Mouse (Mus musculus): ENCODE data around the gene Vwa5b1.

DNA sequence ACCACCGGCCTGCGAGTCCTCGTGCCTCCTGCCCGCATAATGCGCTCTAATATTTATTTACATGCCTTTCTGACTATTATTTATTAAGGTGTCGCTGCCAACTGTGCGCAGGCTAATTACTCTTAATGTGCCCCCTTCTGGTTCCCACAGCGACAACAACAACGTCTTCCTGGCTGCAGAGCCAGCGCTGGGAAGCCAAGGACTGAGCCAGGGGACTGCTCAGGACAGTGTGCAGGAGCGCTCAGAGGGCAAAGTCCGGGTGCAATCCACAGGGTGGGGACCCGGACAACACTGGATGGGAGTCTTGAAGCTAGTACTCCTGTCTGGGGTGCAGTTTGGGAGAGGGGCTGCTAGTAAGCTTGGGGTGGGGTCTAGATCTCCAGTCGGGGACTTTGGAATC, 80.8 kb downstream of the Vwa5b1 start:
- TF ChIP-seq POU5F1 (IDR thresholded peaks at IDR 0.05; ENCODE audit: borderline replicate concordance, low read length), result no peak
- no peak for TF ChIP-seq CTCF (conservative IDR thresholded peaks at IDR 0.05; ENCODE audit: low read length)
